Mouse (Mus musculus) left cerebral cortex, postnatal 14 days (tissue): ENCODE measurements at regions not wholly inside any gene's neighbourhood (a gene's known extent, or its start where the extent isn't known, plus 50 kb on each side); places are given as distances from the start of the nearest gene placed in this dataset.
A peak's percentile ranks its signal among the peaks of the same experiment; 100 is the strongest.

Experiments used
- DNase-seq, 2 experiments: peaks; one replicate each; pipeline ENCODE4 v3.0.0; 2021 to 2022; ENCODE audit warnings: low spot score in 2 of 2, mixed read lengths in 1 of 2
- intact Hi-C: fragments of 180-260 bp; cut with DNase I; formaldehyde crosslinking; loops from one replicate; pipeline ENCODE4 v1.15.1; 2025

DNA sequence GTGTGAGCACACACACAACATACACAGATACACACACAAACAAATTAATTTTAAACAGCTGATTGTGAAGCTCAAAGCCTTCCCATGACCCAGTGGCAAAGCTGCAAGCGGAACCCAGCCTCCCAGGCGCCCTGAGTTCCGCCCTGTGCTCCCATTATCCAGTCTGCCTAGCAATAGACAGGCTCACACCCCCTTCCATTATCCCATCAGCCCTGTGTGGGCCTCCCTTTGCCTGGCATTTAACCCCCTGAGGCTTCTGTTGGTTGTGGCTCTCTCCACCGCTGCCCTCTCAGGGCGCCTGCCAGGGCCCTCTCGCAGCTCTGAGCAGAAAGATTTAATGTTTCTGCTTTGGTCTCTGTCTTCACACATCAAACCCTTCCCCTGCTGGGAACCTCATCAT, 166.4 kb downstream of the Cct6b start:
- no peak for DNase-seq
- intact Hi-C loops, result no loop called here

GRCm38 (mm10) chr11:82596801-82597200, 167.3 kb downstream of the Cct6b start:
- intact Hi-C loops, result no loop called here
- DNase-seq, result no peak

- DNase-seq, result peak in 1 of 2 experiments; percentile 26
- intact Hi-C loops, result no loop called here
Measured at GRCm38 (mm10) chr11:82589761-82590160, 174.4 kb downstream of the Cct6b start.

DNA sequence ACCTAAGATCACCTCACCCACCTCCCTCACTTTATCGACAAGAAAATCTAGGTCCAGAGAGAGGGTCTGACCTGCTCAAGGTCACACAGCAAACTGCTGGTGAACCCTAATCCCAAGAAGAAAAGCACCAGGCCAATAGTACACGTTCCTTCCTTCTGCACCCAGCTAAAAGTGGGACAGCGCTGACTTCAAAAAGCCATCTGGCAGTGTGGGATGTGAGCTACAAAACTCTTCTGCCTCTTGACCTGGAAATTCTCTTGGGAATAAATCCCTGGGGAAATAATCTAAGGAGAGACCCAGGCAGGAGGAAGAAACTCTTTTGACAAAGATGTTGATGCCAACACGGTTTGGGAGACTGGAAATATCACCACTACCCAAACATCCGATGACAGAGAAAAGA, 175.4 kb downstream of the Cct6b start:
- no peak for DNase-seq
- intact Hi-C loops, result no loop called here

GRCm38 (mm10) chr11:82579841-82580415, 184.2 kb downstream of the Cct6b start:
- peak; percentile 63 to 80 for DNase-seq
- intact Hi-C loops, result no loop called here

GRCm38 (mm10) chr11:82576019-82576418, 187.3 kb downstream of the Tmem132e start:
- no peak for DNase-seq

GRCm38 (mm10) chr11:82573126-82573525, 184.4 kb downstream of the Tmem132e start:
- no peak for DNase-seq
- intact Hi-C loops, result no loop called here

More at GRCm38 (mm10) chr11:82576019-82576418, 187.3 kb downstream of the Tmem132e start:
- intact Hi-C loops, result no loop called here

GRCm38 (mm10) chr11:82571525-82571924, 182.8 kb downstream of the Tmem132e start:
- intact Hi-C loops, result no loop called here
- no peak for DNase-seq

DNA sequence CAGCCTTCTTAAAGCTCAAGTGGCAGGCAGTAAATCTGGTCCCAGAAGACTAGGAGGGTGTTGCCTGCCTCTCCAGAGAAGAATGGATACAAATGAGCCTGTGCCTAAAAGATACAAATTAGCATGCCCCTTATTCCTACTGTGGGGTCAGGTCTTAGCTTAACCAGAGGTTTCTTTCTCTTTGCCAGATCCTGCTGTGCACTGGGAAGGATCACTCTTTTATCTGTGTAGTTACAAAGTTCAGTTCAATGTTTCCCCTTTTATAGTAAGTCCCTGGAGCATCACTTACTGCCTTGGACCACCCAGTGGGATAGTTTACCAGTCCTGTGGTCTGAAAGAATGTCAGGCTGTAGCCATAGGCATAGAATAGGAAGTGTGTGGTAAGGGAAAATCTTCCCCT, 181.1 kb downstream of the Tmem132e start:
- intact Hi-C loops, result no loop called here
- DNase-seq, result no peak

- intact Hi-C loops, result no loop called here
- DNase-seq, result no peak
Measured at GRCm38 (mm10) chr11:82568219-82568676, 179.5 kb downstream of the Tmem132e start.

DNA sequence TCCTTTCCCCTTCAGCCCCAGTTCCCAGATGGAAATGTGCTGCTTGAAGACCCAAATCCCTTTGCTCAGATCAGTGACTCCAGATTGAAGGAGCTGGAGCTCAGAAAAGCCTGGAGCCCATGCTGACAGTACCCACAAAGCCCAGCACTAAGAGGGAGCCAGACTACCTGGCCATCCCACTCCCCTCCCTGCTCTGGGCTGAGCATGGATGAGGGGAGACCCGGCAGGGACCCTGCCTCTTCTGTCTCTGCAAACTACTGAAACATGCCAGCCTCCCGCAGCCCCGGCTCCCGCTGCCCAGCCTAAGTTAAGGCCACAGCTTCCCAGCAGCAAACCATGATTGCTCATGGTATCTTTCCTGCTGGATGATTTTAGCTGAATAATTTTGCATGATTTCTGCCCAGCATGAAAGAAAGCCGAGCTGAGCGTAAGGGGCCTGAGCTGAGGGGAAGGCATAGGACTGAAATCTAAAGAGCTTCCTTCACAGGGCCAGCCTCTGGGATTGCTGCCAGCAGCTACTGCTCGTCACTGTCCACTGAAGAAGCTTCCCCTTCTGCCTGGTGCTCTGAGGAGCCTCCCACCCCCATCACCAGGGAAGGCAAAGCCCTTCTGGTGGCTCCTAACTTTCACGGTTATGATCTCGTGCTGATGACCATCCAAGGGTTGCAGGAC, 178.4 kb downstream of the Tmem132e start:
- intact Hi-C loops, result no loop called here
- peak in 1 of 2 experiments; percentile 54 for DNase-seq

GRCm38 (mm10) chr11:82566092-82566491, 177.4 kb downstream of the Tmem132e start:
- no peak for DNase-seq
- intact Hi-C loops, result no loop called here

DNA sequence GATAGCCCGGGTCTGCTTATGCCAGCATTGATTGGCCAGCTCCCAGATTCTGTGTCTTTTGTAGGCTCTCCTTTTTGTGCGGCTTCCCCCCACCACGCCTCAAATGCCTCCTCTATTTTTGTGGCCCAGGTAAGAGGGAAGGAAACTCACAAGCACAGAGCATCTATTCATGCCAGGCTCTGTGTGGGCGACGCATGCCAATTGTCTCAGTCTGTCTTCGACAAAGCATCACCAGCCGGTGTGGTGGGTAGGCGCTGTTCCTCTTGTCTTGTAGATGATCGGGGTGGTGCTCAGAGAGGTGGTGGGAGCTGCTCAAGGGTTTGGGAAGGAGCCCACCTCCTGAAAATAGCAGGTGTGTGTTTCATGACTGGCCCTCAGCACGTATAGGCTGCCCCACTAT, 175.5 kb downstream of the Tmem132e start:
- intact Hi-C loops, result no loop called here

GRCm38 (mm10) chr11:82542028-82542427, 153.3 kb downstream of the Tmem132e start:
- intact Hi-C loops, result no loop called here
- DNase-seq, result no peak

More for the DNA sequence above, 175.5 kb downstream of the Tmem132e start:
- DNase-seq, result peak; percentile 46 to 64

DNA sequence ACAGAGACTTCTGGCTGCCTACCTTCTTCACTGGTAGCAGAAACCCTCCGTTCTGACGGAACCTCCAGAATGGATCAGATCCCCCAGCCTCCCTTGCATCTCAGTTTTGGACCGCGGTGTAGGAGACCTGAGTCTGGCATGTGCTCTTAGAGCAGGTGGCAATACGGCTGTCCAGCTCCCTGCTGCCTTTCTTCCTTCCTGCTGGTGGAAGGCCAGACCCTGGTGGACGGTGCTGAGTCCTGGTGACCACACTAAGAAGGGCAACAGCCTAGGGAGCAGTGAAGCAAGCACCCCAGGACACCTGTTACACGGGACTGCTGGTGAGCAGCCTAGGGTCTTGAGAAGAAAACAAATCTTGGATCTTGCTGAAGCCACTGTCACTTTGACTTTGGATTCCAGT, 152.7 kb downstream of the Tmem132e start:
- DNase-seq, result no peak
- intact Hi-C loops, result no loop called here

- intact Hi-C loops, result no loop called here
- no peak for DNase-seq
Measured at GRCm38 (mm10) chr11:82537931-82538330, 149.2 kb downstream of the Tmem132e start.

DNA sequence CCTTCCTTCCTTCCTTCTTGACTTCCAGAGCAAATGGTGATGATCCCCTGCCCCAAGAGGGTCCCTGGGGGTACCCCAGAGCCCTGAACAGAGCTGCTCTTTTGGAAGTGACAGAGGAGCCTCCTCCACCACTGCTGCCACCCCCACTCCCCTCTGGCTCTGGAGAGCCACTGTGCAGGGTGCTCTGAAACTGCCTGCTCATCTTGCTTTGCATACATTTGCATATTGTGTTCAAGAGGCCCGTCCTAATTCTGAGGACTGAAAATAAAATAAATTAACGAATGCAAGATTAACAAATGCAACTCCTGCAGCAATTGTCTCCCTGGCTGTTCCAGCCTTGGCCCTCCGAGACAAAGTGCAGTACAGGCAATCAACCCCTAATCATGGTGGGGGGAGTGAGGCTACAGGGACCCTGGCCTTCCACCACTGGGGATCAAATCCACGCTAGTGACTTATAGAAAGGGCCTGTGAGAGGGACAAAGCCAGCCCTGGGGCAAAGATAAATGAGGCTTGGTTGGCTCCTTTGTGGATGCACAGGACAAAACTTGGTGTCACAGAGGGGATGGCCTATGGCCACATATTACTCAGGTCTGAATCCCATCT, 134.6 kb downstream of the Tmem132e start:
- DNase-seq, result no peak
- intact Hi-C loops, result no loop called here

DNA sequence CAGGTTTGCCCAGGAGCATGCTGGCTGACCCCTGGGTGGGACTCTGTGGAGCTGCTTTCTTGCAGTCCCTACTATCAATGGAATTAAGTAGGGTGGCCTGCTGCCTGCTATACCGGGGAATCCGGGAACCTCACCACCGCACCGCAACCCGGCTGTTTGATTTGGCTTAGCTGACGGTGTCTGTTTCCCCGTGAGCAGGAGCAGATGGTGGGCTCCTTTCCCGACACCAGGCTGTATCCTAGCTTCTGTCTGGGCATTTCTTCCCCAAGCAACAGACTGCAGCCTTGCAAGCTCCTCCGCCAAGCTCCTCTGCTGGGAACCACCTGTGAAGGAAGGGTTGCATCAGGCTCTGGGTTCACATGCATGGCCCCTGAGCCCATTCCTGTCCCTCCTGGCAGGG, 132.7 kb downstream of the Tmem132e start:
- peak; percentile 35 to 59 for DNase-seq
- intact Hi-C loops, result no loop called here

- no peak for DNase-seq
- intact Hi-C loops, result no loop called here
Measured at GRCm38 (mm10) chr11:82518691-82519090, 130.0 kb downstream of the Tmem132e start.

DNA sequence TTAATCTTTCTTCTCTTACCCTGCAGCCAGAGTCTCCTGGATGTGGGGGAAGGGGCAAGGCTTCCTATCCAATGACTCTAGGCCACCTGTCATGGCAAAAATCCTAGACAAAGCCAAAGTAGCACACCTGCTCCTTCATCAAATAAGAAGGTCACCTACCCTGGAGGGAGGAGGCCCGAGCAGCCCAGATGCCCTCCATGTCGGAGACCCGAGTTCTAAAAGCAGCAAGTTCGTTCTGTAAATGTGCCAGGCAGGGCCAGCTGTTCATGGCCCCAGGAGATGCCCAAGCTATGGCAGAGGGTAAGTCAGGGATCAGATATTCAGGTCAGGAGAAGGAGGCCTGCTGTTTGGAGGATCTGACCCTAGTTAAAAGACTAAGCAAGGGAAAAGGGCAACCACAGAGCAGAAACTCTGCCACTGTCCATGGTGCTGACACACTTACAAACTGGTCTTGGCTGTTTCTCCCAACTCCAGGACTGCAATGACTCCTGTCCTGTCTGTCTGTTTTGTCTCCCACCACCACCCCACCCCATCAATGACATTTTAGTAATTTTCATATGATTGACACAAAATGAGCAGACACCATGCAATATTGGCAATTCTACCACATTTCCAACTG, 125.9 kb downstream of the Tmem132e start:
- intact Hi-C loops, result no loop called here
- DNase-seq, result no peak
